Mouse (Mus musculus): ENCODE measurements around the gene Trim2.

Gene Trim2

GRCm38 (mm10) chr3:84257989-84258517 lies 48.6 kb downstream of the Trim2 start:
- no peak for DNase-seq (ENCODE audit: low read depth, low spot score)

DNA sequence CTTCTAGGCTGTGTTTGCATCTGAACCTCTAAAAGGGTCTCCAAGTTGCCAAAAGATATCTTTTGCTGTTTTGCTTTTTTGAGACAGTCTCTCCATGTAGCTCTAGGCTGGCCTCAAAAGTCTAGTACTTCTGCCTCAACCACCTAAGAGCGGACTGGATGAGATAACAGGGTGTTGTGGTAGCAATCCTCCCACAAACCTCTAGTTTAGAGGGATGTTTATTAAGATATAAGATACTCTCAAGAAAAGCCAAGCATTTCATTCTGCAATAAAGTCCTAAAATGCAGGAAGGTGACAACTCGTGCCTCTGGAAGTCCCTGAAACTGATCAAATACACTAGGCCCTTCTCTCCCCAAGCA lies 52.2 kb downstream of the Trim2 start:
- DNase-seq (ENCODE audit: low read depth, low spot score), result no peak

- no peak for DNase-seq (ENCODE audit: low read depth, low spot score)
Observed at GRCm38 (mm10) chr3:84253655-84254519, 52.8 kb downstream of the Trim2 start.

DNA sequence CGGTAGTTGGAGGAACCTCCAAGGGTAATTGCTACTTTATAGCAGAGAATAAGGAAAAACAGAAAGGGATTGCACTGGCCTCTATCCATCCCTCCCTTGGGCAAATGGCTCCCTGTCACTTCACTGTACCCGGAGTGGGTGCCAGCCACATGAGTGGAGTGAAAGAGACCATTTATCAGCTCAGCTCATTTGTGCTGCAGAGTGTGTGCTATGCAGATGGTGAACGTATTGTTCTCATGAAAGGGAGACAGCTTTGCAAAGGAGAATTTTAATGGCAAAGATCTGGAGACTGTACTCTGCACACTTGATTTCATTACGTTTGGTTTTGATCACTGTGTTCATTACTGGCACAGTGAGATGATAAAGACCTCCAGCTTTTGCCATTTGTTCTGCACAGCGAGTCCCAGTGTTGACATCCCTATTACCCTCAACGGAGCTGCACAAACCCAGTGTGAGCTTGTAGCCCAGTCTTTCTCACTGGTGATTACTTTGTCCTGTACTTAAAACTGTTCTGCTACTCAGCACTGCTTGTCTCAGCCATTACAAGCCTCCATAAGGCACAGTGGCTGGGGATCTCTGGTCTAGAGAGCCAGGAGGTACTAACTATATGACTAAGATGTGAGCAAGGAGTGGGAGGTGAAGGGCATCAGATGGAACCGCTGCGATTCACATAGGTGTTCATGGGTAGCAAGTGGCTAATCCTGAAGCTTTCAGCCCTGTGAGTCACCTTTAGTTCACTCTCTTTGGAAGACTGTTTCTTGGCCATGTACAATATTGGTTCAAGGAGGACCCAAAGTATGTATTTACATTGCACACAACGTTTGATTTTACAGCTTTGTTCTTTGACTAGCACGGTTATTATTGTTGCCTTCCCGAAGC lies 53.7 kb downstream of the Trim2 start:
- no peak for DNase-seq (ENCODE audit: low read depth, low spot score)

- DNase-seq (ENCODE audit: low read depth, low spot score), result no peak
Observed at GRCm38 (mm10) chr3:84251721-84252120, 55.0 kb downstream of the Trim2 start.

DNA sequence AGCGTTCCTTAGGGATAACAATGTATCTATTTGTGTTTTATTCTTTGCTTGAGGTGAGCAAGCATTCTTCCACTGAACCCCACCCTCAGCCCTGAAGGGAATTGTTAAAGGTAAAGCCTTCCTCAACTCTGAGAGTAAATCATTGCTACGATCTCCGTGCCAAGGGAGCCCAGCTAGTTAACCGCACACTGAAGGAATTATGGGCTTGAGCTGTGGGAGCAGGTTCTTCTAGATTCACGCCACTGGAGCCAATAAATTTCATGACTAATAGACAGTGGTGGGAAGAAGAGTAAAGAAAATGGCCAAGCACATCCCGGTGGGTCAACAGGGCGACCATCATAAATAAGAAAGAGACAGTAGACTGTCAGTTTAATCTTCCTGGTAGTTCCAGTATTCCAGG lies 56.4 kb downstream of the Trim2 start:
- no peak for DNase-seq (ENCODE audit: low read depth, low spot score)

- no peak for DNase-seq (ENCODE audit: low read depth, low spot score)
Observed at GRCm38 (mm10) chr3:84247789-84248188, 58.9 kb downstream of the Trim2 start.

- DNase-seq (ENCODE audit: low read depth, low spot score), result no peak
Observed at GRCm38 (mm10) chr3:84246421-84246861, 60.2 kb downstream of the Trim2 start.

DNA sequence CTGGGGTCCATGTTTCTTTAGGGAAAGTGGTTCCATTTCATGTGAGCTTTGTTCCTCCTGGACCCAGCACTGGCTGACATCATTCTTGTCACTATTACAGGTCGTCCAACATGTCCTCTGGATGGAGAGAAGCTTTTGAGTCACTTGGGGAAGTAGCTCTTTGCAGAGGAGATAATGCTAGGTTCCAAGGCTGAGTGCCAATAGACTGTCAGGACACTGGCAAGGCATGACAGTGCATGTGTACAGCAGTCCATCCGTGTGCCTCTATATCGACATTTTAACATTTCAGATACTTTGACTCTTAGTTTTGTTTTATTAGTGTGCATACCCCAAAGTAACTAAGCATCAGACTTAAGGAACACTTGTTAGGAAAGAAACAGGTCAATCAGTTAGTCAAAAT lies 63.6 kb downstream of the Trim2 start:
- DNase-seq (ENCODE audit: low read depth, low spot score), result no peak

- no peak for DNase-seq (ENCODE audit: low read depth, low spot score)
Observed at GRCm38 (mm10) chr3:84242497-84242896, 64.2 kb downstream of the Trim2 start.

GRCm38 (mm10) chr3:84241098-84241497 lies 65.6 kb downstream of the Trim2 start:
- no peak for DNase-seq (ENCODE audit: low read depth, low spot score)

DNA sequence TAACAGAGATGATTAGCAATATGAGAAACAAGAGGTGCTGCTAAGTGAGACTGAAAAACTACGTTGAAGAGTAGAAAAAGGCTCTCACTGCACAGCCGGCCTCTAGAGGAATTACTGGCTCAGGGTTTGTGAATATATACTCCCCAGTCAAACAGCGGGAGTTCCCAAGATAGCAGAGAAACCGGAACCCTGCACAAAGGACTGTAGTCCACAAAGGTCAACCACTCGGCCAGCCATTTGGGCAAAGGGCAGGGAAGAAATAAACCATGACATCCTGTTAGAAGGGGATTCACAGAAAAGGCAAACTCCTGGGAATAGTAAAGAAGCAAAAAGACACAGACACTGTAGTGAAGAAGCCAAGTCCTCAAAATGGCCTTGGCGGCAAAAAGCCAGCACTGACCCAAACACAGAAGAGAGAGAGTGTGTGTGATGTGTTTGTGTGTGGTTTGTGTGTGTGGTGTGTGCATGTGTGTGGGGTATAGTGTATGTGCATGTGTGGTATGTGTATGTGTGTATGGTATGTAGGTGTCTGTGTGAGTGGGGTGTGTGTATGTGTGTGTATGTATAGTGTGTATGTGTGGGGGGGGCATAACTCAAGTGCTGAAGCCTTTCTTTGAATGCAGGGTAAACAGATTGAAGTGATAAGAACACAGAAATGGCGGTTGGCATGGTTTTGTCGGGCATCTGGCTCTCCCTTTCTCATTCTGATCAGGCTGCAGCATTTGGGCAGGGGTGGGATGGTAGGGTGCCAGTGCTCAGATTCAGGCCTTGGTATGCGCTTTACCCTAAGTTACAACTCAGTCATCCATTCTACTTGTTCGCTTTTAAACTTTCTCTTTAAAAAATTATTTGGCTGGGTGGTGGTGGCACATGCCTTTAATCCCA lies 71.0 kb downstream of the Trim2 start:
- no peak for DNase-seq (ENCODE audit: low read depth, low spot score)

GRCm38 (mm10) chr3:84234562-84234961 lies 72.1 kb downstream of the Trim2 start:
- DNase-seq (ENCODE audit: low read depth, low spot score), result no peak

DNA sequence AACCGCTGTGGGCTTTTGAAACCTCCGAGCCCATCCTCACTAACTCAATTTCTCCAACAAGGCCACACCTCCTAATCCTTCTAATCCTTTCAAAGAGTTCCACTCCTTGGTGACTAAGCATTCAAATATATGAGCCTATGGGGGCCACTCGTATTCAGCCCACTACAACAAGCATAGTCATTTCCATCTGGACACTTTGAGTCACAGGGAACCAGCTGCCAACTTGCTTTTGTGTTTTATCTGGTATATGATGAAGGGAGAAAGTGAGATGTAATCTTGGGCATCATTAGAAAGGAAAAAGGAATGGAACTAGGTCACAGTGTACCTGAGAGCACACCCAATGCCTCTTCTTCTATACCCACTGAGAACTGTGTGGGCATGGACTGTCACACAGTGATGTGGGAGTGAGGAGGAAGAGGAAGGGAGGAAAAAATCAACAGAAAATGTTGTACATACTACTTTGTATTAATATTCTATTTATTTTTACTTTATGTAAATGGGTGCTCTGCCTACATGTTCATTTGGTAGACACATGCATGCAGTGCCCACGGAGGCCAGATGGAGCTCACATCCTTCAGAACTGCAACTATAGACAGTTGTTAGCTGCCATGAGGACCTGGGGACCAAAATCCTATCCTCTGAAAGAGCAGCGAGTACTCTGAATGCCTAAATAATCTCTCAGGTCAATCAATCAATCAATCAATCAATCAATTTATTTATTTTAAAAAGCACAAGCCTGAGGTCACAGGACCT lies 72.8 kb downstream of the Trim2 start:
- no peak for DNase-seq (ENCODE audit: low read depth, low spot score)

DNA sequence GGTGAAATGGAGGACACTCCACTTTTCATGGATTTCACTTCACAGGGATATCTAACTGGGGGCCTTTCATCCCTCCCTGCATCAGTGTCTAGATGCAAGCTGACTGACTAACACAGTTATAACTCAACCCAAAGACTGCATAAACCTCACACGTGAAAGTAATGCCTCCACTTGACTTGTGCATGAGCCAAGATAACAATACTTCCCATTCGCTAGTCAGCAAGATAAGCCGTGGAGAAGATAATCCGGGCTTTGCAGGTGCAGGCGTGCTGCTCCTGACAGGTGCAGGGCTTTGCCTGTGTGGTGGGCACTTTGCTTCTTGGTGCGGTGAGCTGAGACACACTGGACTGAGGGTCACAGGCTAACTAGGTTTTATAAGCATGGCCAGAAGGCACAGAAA lies 74.4 kb downstream of the Trim2 start:
- no peak for DNase-seq (ENCODE audit: low read depth, low spot score)

DNA sequence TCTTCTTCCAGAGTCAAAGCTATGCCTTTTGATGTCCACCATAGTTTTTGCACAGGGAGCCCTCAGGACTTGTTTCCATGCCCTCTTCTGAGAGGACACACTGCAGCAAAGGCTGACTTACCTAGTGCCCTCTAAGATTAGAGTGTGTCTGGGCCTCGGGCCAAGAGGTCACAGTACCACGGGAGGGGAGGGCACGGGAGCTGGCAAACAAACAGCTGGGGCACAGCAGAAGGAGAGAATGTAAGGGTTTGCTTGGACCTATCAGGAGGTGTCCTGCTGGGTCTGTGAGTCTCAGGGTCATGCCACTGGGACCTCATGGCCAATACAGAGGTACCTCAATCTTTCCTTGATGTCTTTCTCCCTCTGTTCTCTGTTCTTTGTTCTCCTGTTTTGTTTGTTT lies 75.7 kb downstream of the Trim2 start:
- no peak for DNase-seq (ENCODE audit: low read depth, low spot score)

GRCm38 (mm10) chr3:84228911-84229310 lies 77.8 kb downstream of the Trim2 start:
- no peak for DNase-seq (ENCODE audit: low read depth, low spot score)

GRCm38 (mm10) chr3:84228203-84228870 lies 78.3 kb downstream of the Trim2 start:
- DNase-seq (ENCODE audit: low read depth, low spot score), result peak; percentile 31

- no peak for DNase-seq (ENCODE audit: low read depth, low spot score)
Observed at GRCm38 (mm10) chr3:84227628-84228027, 79.0 kb downstream of the Trim2 start.

DNA sequence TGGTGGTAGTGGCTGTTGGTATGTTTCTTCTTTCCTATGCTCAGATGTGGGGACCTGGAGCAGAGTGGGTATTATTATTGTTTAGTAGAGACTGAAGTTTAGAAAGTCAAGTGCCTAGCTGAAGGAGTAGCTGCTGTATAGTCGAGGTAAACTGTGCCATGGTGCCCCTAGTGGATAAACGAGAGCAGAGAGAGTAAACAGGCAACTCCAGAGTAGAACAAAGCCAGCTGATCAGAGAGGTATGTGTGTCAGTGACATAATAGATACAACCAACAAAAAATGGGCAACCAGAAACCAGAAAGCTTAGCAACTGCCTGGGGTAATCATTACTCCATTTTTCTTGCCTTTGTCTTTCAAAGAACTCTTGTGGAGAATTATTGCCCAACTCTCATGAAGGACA lies 81.7 kb downstream of the Trim2 start:
- DNase-seq (ENCODE audit: low read depth, low spot score), result no peak
